Mouse (Mus musculus) liver, embryonic 15.5 days (tissue): ENCODE data around the gene Sypl. TPM values are rescaled to one million over a fixed set of nuclear protein-coding genes. Genes with fewer than 3 reads are reported as not detected.
"Not testable (repeated sequence)": the region's sequence is repeated elsewhere in the genome, so short reads cannot be mapped to it uniquely, and the experiment has no call there.

Source experiments
- ATAC-seq: fragments of 200-750 bp; cut with Nextera tagmentation; 2 replicates; pipeline ENCODE4 v1.8.0; 2017; ENCODE audit warnings: moderate number of reproducible peaks, mild to moderate bottlenecking, moderate library complexity; ENCODE audit not compliant: insufficient read depth
- H3K27ac ChIP-seq: fragments of 300-500 bp; sonication (generic); replicated peaks from 2 replicates; pipeline ENCODE4 v1.5.1; 2015; ENCODE audit warnings: mild to moderate bottlenecking, inconsistent platforms
- H3K27me3 ChIP-seq: fragments of 300-500 bp; sonication (generic); 2 replicates; pipeline ENCODE4 v1.6.1; 2015; ENCODE audit warnings: mild to moderate bottlenecking, inconsistent platforms
- H3K36me3 ChIP-seq: fragments of 300-500 bp; sonication (generic); replicated peaks from 2 replicates; pipeline ENCODE4 v1.6.1; 2015; ENCODE audit warnings: moderate library complexity, mild to moderate bottlenecking, inconsistent platforms
- H3K4me1 ChIP-seq: fragments of 300-500 bp; sonication (generic); replicated peaks from 2 replicates; pipeline ENCODE4 v1.6.1; 2015; ENCODE audit warnings: inconsistent platforms
- H3K4me2 ChIP-seq: fragments of 300-500 bp; sonication (generic); 2 replicates; pipeline ENCODE4 v1.6.1; 2015; ENCODE audit warnings: moderate library complexity, mild to moderate bottlenecking, inconsistent platforms
- H3K4me3 ChIP-seq: fragments of 300-500 bp; sonication (generic); replicated peaks from 2 replicates; pipeline ENCODE4 v1.5.1; 2015; ENCODE audit warnings: mild to moderate bottlenecking, inconsistent platforms
- H3K9ac ChIP-seq: fragments of 300-500 bp; sonication (generic); 2 replicates; pipeline ENCODE4 v1.6.1; 2015; ENCODE audit warnings: moderate library complexity, mild to moderate bottlenecking, inconsistent platforms
- H3K9me3 ChIP-seq: fragments of 300-500 bp; sonication (generic); replicated peaks from 2 replicates; pipeline ENCODE4 v1.6.1; 2016; ENCODE audit warnings: inconsistent platforms
- WGBS: fragments of 180-500 bp; shearing (Covaris S2); methylation state at CpG from one replicate; pipeline ENCODE4 v1.1.7; 2015; ENCODE audit warnings: mixed read lengths; ENCODE audit not compliant: insufficient replicate concordance; 5-methylcytosine and 5-hydroxymethylcytosine counted together
- polyA plus RNA-seq: library from polyadenylated mRNA; unstranded; fragments of >200 nt; fragmentation: Nextera tagmentation; extraction: Ambion mirVana; gene quantifications from 2 replicates; pipeline ENCODE4 v1.2.1, GENCODE M21; 2015

Sypl gene
- polyA plus RNA-seq, 1 experiment from 2014 or later, result 42.0 TPM

- Histone ChIP-seq H3K9ac (no peak overlapping the region), H3K36me3 (peaks cover 20% of the 10 kb centered on the region; the same call in 1 of the 2 replicates), H3K4me1 (no peaks in the 10 kb centered on the region), H3K4me3 (no peak overlapping the region), H3K27me3 (no peaks in the 10 kb centered on the region), H3K4me2 (no peak overlapping the region), H3K27ac (no peak overlapping the region), H3K9me3 (no peaks in the 10 kb centered on the region)
- no peak for ATAC-seq
Measured at GRCm38 (mm10) chr12:32974893-32975292, 21.2 kb downstream of the Sypl start.

GRCm38 (mm10) chr12:32975501-32975900 lies 21.8 kb downstream of the Sypl start:
- H3K9ac ChIP-seq, result no peak overlapping the region
- H3K36me3 ChIP-seq, result peaks cover 18% of the 10 kb centered on the region; the same call in 1 of the 2 replicates
- H3K27me3 ChIP-seq, result no peaks in the 10 kb centered on the region
- ATAC-seq, result no peak
- WGBS, result 86% methylated on average over 3 of the region's 3 CpGs
- no peak overlapping the region for H3K27ac ChIP-seq
- no peak overlapping the region for H3K4me3 ChIP-seq
- no peak overlapping the region for H3K4me2 ChIP-seq
- no peaks in the 10 kb centered on the region for H3K9me3 ChIP-seq
- no peaks in the 10 kb centered on the region for H3K4me1 ChIP-seq

GRCm38 (mm10) chr12:32982631-32983030 lies 28.9 kb downstream of the Sypl start:
- Histone ChIP-seq H3K4me2 (no peak overlapping the region), H3K27ac (no peak overlapping the region), H3K4me3 (no peak overlapping the region), H3K9me3 (no peaks in the 10 kb centered on the region), H3K9ac (no peak overlapping the region), H3K27me3 (no peaks in the 10 kb centered on the region), H3K4me1 (no peaks in the 10 kb centered on the region), H3K36me3 (peaks cover 4% of the 10 kb centered on the region; the same call in 1 of the 2 replicates)
- no CpG with 5 or more reads among the region's 1 CpGs for WGBS
- ATAC-seq, result no peak

GRCm38 (mm10) chr12:32983081-32983480 lies 29.4 kb downstream of the Sypl start:
- Histone ChIP-seq H3K27me3 (no peaks in the 10 kb centered on the region), H3K27ac (no peak overlapping the region), H3K4me1 (no peaks in the 10 kb centered on the region), H3K4me3 (no peak overlapping the region), H3K36me3 (peaks cover 4% of the 10 kb centered on the region; the same call in 1 of the 2 replicates), H3K4me2 (no peak overlapping the region), H3K9ac (no peak overlapping the region), H3K9me3 (no peaks in the 10 kb centered on the region)
- no peak for ATAC-seq
- 72% methylated on average over 1 of the region's 1 CpGs for WGBS

- Histone ChIP-seq H3K4me1 (no peaks in the 10 kb centered on the region), H3K36me3 (no peaks in the 10 kb centered on the region), H3K4me3 (no peak overlapping the region), H3K9ac (no peak overlapping the region), H3K4me2 (no peak overlapping the region), H3K27me3 (no peaks in the 10 kb centered on the region), H3K27ac (no peak overlapping the region), H3K9me3 (no peaks in the 10 kb centered on the region)
- WGBS, result 35% methylated on average over 1 of the region's 1 CpGs
- no peak for ATAC-seq
Measured at GRCm38 (mm10) chr12:32986284-32986683, 32.6 kb downstream of the Sypl start.

- ATAC-seq, result no peak
- Histone ChIP-seq H3K9me3 (no peaks in the 10 kb centered on the region), H3K4me1 (no peaks in the 10 kb centered on the region), H3K36me3 (no peaks in the 10 kb centered on the region), H3K4me2 (no peak overlapping the region), H3K27ac (no peak overlapping the region), H3K27me3 (no peaks in the 10 kb centered on the region), H3K9ac (no peak overlapping the region), H3K4me3 (no peak overlapping the region)
- WGBS, result 57% methylated on average over 12 of the region's 12 CpGs
Measured at GRCm38 (mm10) chr12:32989731-32990130, 36.0 kb downstream of the Sypl start.

- Histone ChIP-seq H3K9ac (no peak overlapping the region), H3K9me3 (no peaks in the 10 kb centered on the region), H3K4me3 (no peak overlapping the region), H3K4me1 (no peaks in the 10 kb centered on the region), H3K27ac (no peak overlapping the region), H3K27me3 (no peaks in the 10 kb centered on the region), H3K36me3 (no peaks in the 10 kb centered on the region), H3K4me2 (no peak overlapping the region)
- WGBS, result 55% methylated on average over 5 of the region's 5 CpGs
- no peak for ATAC-seq
Measured at GRCm38 (mm10) chr12:32994081-32994480, 40.4 kb downstream of the Sypl start.

GRCm38 (mm10) chr12:32995081-32995834 lies 41.6 kb downstream of the Sypl start:
- Histone ChIP-seq H3K4me2 (no peak overlapping the region), H3K36me3 (no peaks in the 10 kb centered on the region), H3K9ac (no peak overlapping the region), H3K27me3 (no peaks in the 10 kb centered on the region), H3K27ac (no peak overlapping the region), H3K4me1 (no peaks in the 10 kb centered on the region), H3K9me3 (no peaks in the 10 kb centered on the region), H3K4me3 (no peak overlapping the region)
- 51% methylated on average over 4 of the region's 4 CpGs for WGBS
- ATAC-seq, result no peak

GRCm38 (mm10) chr12:32998766-32999165 lies 45.1 kb downstream of the Sypl start:
- Histone ChIP-seq H3K36me3 (no peaks in the 10 kb centered on the region), H3K9ac (no peak overlapping the region), H3K4me2 (no peak overlapping the region), H3K4me3 (no peak overlapping the region), H3K27me3 (no peaks in the 10 kb centered on the region), H3K27ac (no peak overlapping the region), H3K4me1 (no peaks in the 10 kb centered on the region), H3K9me3 (no peaks in the 10 kb centered on the region)
- no peak for ATAC-seq
- WGBS, result 23% methylated on average over 5 of the region's 5 CpGs

GRCm38 (mm10) chr12:32999778-33000177 lies 46.1 kb downstream of the Sypl start:
- H3K4me2 ChIP-seq, H3K9me3 ChIP-seq, ATAC-seq, H3K27ac ChIP-seq, H3K9ac ChIP-seq, H3K4me3 ChIP-seq, H3K4me1 ChIP-seq, H3K27me3 ChIP-seq, H3K36me3 ChIP-seq: not testable (repeated sequence)
- 44% methylated on average over 3 of the region's 3 CpGs for WGBS

- no peaks in the 10 kb centered on the region for H3K4me1 ChIP-seq
- no peak for ATAC-seq
Measured at GRCm38 (mm10) chr12:33000402-33000801, 46.7 kb downstream of the Sypl start.

More at GRCm38 (mm10) chr12:33000402-33000801, 46.7 kb downstream of the Sypl start:
- Histone ChIP-seq H3K9me3 (no peaks in the 10 kb centered on the region), H3K36me3 (no peaks in the 10 kb centered on the region), H3K4me3 (no peak overlapping the region), H3K27ac (no peak overlapping the region), H3K4me2 (no peak overlapping the region), H3K9ac (no peak overlapping the region), H3K27me3 (no peaks in the 10 kb centered on the region)
- 47% methylated on average over 4 of the region's 4 CpGs for WGBS
